Mouse (Mus musculus): ENCODE data around the gene Resf1.
"Not testable (repeated sequence)": the region's sequence is repeated elsewhere in the genome, so short reads cannot be mapped to it uniquely, and the experiment has no call there.

GRCm38 (mm10) chr6:149355799-149356198, 46.6 kb downstream of the Resf1 start:
- not testable (repeated sequence) for TF ChIP-seq CTCF (IDR thresholded peaks at IDR 0.05; ENCODE audit: low read depth, low read length); EP300 (IDR thresholded peaks at IDR 0.05; ENCODE audit: insufficient read depth, low read depth, low read length); POLR2A (IDR thresholded peaks at IDR 0.05; ENCODE audit: insufficient read depth, low read length)
